Mouse (Mus musculus): ENCODE data around the gene Sept9. TPM values are rescaled to one million over a fixed set of nuclear protein-coding genes. Genes with fewer than 3 reads are reported as not detected.
"Not testable (repeated sequence)": the region's sequence is repeated elsewhere in the genome, so short reads cannot be mapped to it uniquely, and the experiment has no call there.

Sept9 gene
- polyA plus RNA-seq, 1 experiment from 2014 or later, result 135 TPM

- H3K27ac ChIP-seq, result peak overlapping the region; percentile 27; the same call in 1 of the 2 replicates
These were observed 122.0 kb downstream of the Sept9 start for GRCm38 (mm10) chr11:117321311-117321971.

GRCm38 (mm10) chr11:117322311-117322710, 122.8 kb downstream of the Sept9 start:
- Histone ChIP-seq H3K4me2 (no peak overlapping the region), H3K27me3 (no peaks in the 10 kb centered on the region), H3K27ac (peak overlapping the region; percentile 27; the same call in 1 of the 2 replicates), H3K9me3 (no peaks in the 10 kb centered on the region), H3K9ac (no peak overlapping the region), H3K36me3 (no peaks in the 10 kb centered on the region), H3K4me3 (no peak overlapping the region), H3K4me1 (peaks cover 97% of the 10 kb centered on the region)
- ATAC-seq (ENCODE audit: insufficient number of reproducible peaks, low FRiP score, low TSS enrichment, low read depth), result no peak
- 80% methylated on average over 3 of the region's 3 CpGs for WGBS

More at GRCm38 (mm10) chr11:117321311-117321971, 122.0 kb downstream of the Sept9 start:
- Histone ChIP-seq H3K4me1 (peaks cover 97% of the 10 kb centered on the region), H3K9ac (no peak overlapping the region), H3K36me3 (no peaks in the 10 kb centered on the region), H3K9me3 (no peaks in the 10 kb centered on the region), H3K27me3 (no peaks in the 10 kb centered on the region), H3K4me3 (no peak overlapping the region), H3K4me2 (no peak overlapping the region)
- no peak for ATAC-seq (ENCODE audit: insufficient number of reproducible peaks, low FRiP score, low TSS enrichment, low read depth)
- 57% methylated on average over 9 of the region's 9 CpGs for WGBS

GRCm38 (mm10) chr11:117322730-117323579, 123.5 kb downstream of the Sept9 start:
- Histone ChIP-seq H3K27me3 (no peaks in the 10 kb centered on the region), H3K4me2 (no peak overlapping the region), H3K9me3 (no peaks in the 10 kb centered on the region), H3K36me3 (no peaks in the 10 kb centered on the region), H3K4me1 (peaks cover 95% of the 10 kb centered on the region), H3K9ac (no peak overlapping the region), H3K27ac (peak overlapping the region; percentile 27; the same call in 1 of the 2 replicates), H3K4me3 (no peak overlapping the region)
- ATAC-seq (ENCODE audit: insufficient number of reproducible peaks, low FRiP score, low TSS enrichment, low read depth), result no peak
- WGBS, result 71% methylated on average over 15 of the region's 15 CpGs

- Histone ChIP-seq H3K4me1 (peaks cover 91% of the 10 kb centered on the region), H3K9me3 (no peaks in the 10 kb centered on the region), H3K4me2 (peak overlapping the region; percentile 5; the same call in 1 of the 2 replicates), H3K36me3 (no peaks in the 10 kb centered on the region), H3K27ac (peak overlapping the region; percentile 60), H3K4me3 (no peak overlapping the region), H3K9ac (no peak overlapping the region), H3K27me3 (no peaks in the 10 kb centered on the region)
- WGBS, result 45% methylated on average over 12 of the region's 12 CpGs
- no peak for ATAC-seq (ENCODE audit: insufficient number of reproducible peaks, low FRiP score, low TSS enrichment, low read depth)
These were observed 124.6 kb downstream of the Sept9 start for GRCm38 (mm10) chr11:117323976-117324574.

- H3K4me3 ChIP-seq; H3K36me3 ChIP-seq; H3K9me3 ChIP-seq; ATAC-seq (ENCODE audit: insufficient number of reproducible peaks, low FRiP score, low TSS enrichment, low read depth); H3K27me3 ChIP-seq; H3K4me2 ChIP-seq; H3K9ac ChIP-seq: not testable (repeated sequence)
- H3K4me1 ChIP-seq, result peaks cover 84% of the 10 kb centered on the region
- 86% methylated on average over 5 of the region's 5 CpGs for WGBS
- peak overlapping the region; percentile 60 for H3K27ac ChIP-seq
These were observed 125.3 kb downstream of the Sept9 start for GRCm38 (mm10) chr11:117324718-117325117.

GRCm38 (mm10) chr11:117325131-117325467, 125.6 kb downstream of the Sept9 start:
- H3K4me2 ChIP-seq, result no peak overlapping the region
- no peak overlapping the region for H3K9ac ChIP-seq
- peak overlapping the region; percentile 54; the same call in 1 of the 2 replicates for H3K27ac ChIP-seq
- no peaks in the 10 kb centered on the region for H3K27me3 ChIP-seq
- no peaks in the 10 kb centered on the region for H3K9me3 ChIP-seq
- no peaks in the 10 kb centered on the region for H3K36me3 ChIP-seq
- H3K4me3 ChIP-seq, result no peak overlapping the region
- 53% methylated on average over 5 of the region's 5 CpGs for WGBS
- ATAC-seq (ENCODE audit: insufficient number of reproducible peaks, low FRiP score, low TSS enrichment, low read depth), result no peak
- peaks cover 83% of the 10 kb centered on the region for H3K4me1 ChIP-seq

- no peak overlapping the region for H3K4me2 ChIP-seq
- no peak overlapping the region for H3K9ac ChIP-seq
- no peaks in the 10 kb centered on the region for H3K36me3 ChIP-seq
- peak overlapping the region; percentile 54; the same call in 1 of the 2 replicates for H3K27ac ChIP-seq
- no peaks in the 10 kb centered on the region for H3K9me3 ChIP-seq
- ATAC-seq (ENCODE audit: insufficient number of reproducible peaks, low FRiP score, low TSS enrichment, low read depth), result no peak
- WGBS, result 31% methylated on average over 12 of the region's 12 CpGs
- no peaks in the 10 kb centered on the region for H3K27me3 ChIP-seq
- H3K4me3 ChIP-seq, result no peak overlapping the region
- peaks cover 83% of the 10 kb centered on the region for H3K4me1 ChIP-seq
These were observed 126.1 kb downstream of the Sept9 start for GRCm38 (mm10) chr11:117325468-117326139.

- 0 out of 2 replicates have a peak overlapping the region, but pooled peaks have one; percentile 27 for H3K27ac ChIP-seq
- no peaks in the 10 kb centered on the region for H3K27me3 ChIP-seq
- no peak overlapping the region for H3K4me3 ChIP-seq
- peaks cover 84% of the 10 kb centered on the region for H3K4me1 ChIP-seq
- H3K36me3 ChIP-seq, result no peaks in the 10 kb centered on the region
- no peak overlapping the region for H3K4me2 ChIP-seq
- WGBS, result 42% methylated on average over 4 of the region's 4 CpGs
- H3K9ac ChIP-seq, result no peak overlapping the region
- ATAC-seq (ENCODE audit: insufficient number of reproducible peaks, low FRiP score, low TSS enrichment, low read depth), result no peak
- no peaks in the 10 kb centered on the region for H3K9me3 ChIP-seq
These were observed 126.8 kb downstream of the Sept9 start for GRCm38 (mm10) chr11:117326140-117326725.

- Histone ChIP-seq H3K9me3 (no peaks in the 10 kb centered on the region), H3K4me2 (no peak overlapping the region), H3K36me3 (no peaks in the 10 kb centered on the region), H3K9ac (no peak overlapping the region), H3K4me3 (no peak overlapping the region), H3K4me1 (peaks cover 84% of the 10 kb centered on the region), H3K27me3 (no peaks in the 10 kb centered on the region), H3K27ac (no peak overlapping the region)
- WGBS, result 63% methylated on average over 16 of the region's 16 CpGs
- no peak for ATAC-seq (ENCODE audit: insufficient number of reproducible peaks, low FRiP score, low TSS enrichment, low read depth)
These were observed 127.6 kb downstream of the Sept9 start for GRCm38 (mm10) chr11:117326867-117327600.

GRCm38 (mm10) chr11:117327633-117328032, 128.2 kb downstream of the Sept9 start:
- Histone ChIP-seq H3K4me1 (peaks cover 84% of the 10 kb centered on the region), H3K27ac (no peak overlapping the region), H3K9ac (no peak overlapping the region), H3K9me3 (no peaks in the 10 kb centered on the region), H3K27me3 (no peaks in the 10 kb centered on the region), H3K36me3 (no peaks in the 10 kb centered on the region), H3K4me3 (no peak overlapping the region), H3K4me2 (no peak overlapping the region)
- ATAC-seq (ENCODE audit: insufficient number of reproducible peaks, low FRiP score, low TSS enrichment, low read depth), result no peak
- WGBS, result 80% methylated on average over 5 of the region's 5 CpGs
